Mouse (Mus musculus): ENCODE results near the gene Ube2n.

GRCm38 (mm10) chr10:95508126-95508525 is 6.8 kb upstream of the Ube2n start:
- TF ChIP-seq CTCF (IDR thresholded peaks at IDR 0.05; ENCODE audit: extremely low read depth, insufficient read length, insufficient replicate concordance, low read depth, low read length) (no peak), POLR2A (IDR thresholded peaks at IDR 0.05; ENCODE audit: low read depth, low read length) (no peak)

All from small intestine, adult 2 months (tissue).